Mouse (Mus musculus) small intestine, adult 2 months (tissue): ENCODE results near the gene Ccdc155. TPM values are rescaled to one million over a fixed set of nuclear protein-coding genes. Genes with fewer than 3 reads are reported as not detected.
"Not testable (repeated sequence)": the region's sequence is repeated elsewhere in the genome, so short reads cannot be mapped to it uniquely, and the experiment has no call there.

ENCODE experiments used
- H3K27ac ChIP-seq: fragments of 200-500 bp; 2 replicates; pipeline ENCODE4 v1.5.1; 2012; ENCODE audit warnings: low read depth, low read length, control low read depth, inconsistent platforms; ENCODE audit not compliant: insufficient read depth
- H3K27me3 ChIP-seq: fragments of 200-500 bp; 2 replicates; pipeline ENCODE4 v1.6.1; 2012; ENCODE audit warnings: mild to moderate bottlenecking, moderate library complexity, low read length, inconsistent platforms; ENCODE audit not compliant: control insufficient read depth, insufficient read depth
- H3K36me3 ChIP-seq: fragments of 200-500 bp; 2 replicates; pipeline ENCODE4 v1.6.1; 2012; ENCODE audit warnings: mild to moderate bottlenecking, low read length, control low read depth, inconsistent platforms; ENCODE audit not compliant: control insufficient read depth, insufficient read depth
- H3K4me1 ChIP-seq: fragments of 200-500 bp; 2 replicates; pipeline ENCODE4 v1.6.1; 2012; ENCODE audit warnings: low read length, inconsistent platforms, mixed read lengths; ENCODE audit not compliant: control insufficient read depth, insufficient read depth, insufficient read length
- H3K4me3 ChIP-seq: fragments of 200-500 bp; 2 replicates; pipeline ENCODE4 v1.5.1; 2012; ENCODE audit warnings: low read depth, mild to moderate bottlenecking, control low read depth, inconsistent platforms, low read length, moderate library complexity
- CTCF ChIP-seq: fragments of 200-500 bp; IDR thresholded peaks from 2 replicates; pipeline ENCODE4 v1.5.1; 2012; ENCODE audit warnings: low read depth, mild to moderate bottlenecking, control low read depth, inconsistent platforms, low read length, moderate library complexity, mixed read lengths; ENCODE audit not compliant: insufficient replicate concordance, insufficient read length; ENCODE audit errors: extremely low read depth
- POLR2A ChIP-seq: fragments of 200-500 bp; IDR thresholded peaks from 2 replicates; pipeline ENCODE4 v1.6.1; 2012; ENCODE audit warnings: low read depth, mild to moderate bottlenecking, control low read depth, inconsistent platforms, low read length, moderate library complexity
- WGBS: fragments of 180-500 bp; shearing (Covaris S2); methylation state at CpG from one replicate; pipeline ENCODE4 v1.1.7; 2018; 5-methylcytosine and 5-hydroxymethylcytosine counted together
- polyA plus RNA-seq: library from polyadenylated mRNA; depleted of rRNA; stranded (reverse); fragments of >200 nt; gene quantifications from 2 replicates; pipeline ENCODE4 v1.2.3, GENCODE M21; 2012

The Ccdc155 gene
- polyA plus RNA-seq, 1 experiment, result not detected

DNA sequence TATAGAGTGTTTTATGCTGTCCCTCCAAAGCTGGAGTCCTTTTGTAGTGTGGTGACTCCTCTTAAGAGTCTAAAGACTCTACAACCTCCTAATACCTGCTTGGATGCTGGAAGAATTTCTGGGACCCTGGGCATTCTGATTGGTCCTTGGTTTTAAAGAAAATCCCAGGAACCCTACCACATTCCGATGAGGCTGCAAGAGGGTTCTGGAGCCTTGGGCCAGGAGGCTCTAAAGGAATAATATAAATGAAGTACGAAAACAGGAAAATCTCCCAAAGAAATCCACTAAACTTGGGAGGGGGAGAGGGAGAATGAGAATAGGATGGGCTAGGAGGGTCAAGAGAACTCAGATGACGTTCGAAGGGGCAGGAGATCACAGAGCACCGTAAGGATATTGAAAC is 51.1 kb downstream of the Ccdc155 start:
- Histone ChIP-seq H3K27ac (peak overlapping the region; percentile 93), H3K36me3 (no peaks in the 10 kb centered on the region), H3K4me1 (peaks cover 7% of the 10 kb centered on the region), H3K4me3 (peak overlapping the region; percentile 71), H3K27me3 (no peaks in the 10 kb centered on the region)
- 2% methylated on average over 5 of the region's 5 CpGs for WGBS
- TF ChIP-seq POLR2A (no peak), CTCF (no peak)

DNA sequence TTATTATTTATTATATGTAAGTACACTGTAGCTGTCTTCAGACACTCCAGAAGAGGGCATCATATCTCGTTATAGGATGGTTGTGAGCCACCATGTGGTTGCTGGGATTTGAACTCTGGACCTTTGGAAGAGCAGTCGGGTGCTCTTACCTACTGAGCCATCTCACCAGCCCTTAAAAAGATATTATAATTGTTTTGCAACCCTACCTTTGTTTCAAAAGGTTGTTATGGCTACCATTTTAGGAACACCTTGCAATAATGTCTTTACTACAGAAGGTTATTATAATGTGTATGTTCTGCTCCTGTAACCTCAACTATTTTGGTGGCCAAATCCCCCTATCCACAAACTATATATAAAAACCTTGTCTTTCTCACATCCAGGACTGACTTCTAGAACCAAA is 51.6 kb downstream of the Ccdc155 start:
- not testable (repeated sequence) for H3K27me3 ChIP-seq, H3K4me3 ChIP-seq

DNA sequence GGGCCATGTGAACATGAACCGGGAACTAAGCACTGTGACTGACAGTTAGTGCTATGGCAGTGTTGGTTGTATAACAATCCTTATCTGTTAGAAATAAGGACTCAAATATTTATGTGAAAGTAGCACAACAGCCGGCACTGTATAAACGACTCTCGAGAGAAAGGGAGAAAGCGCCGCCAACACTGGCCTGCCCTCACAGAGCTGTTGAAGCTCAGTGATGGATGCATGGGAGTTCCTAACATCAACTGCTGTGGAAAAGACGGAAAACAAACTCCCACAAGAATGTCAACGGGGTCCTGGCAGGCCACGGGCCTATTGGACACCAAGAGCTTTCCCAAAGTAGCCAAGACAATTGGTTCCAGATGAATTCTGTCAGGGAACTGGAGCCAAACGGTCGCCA is 53.4 kb downstream of the Ccdc155 start:
- H3K4me1 ChIP-seq, result peaks cover 7% of the 10 kb centered on the region
- TF ChIP-seq CTCF (no peak), POLR2A (no peak)
- no peaks in the 10 kb centered on the region for H3K27me3 ChIP-seq
- WGBS, result 67% methylated on average over 11 of the region's 11 CpGs
- peak overlapping the region; percentile 41; the same call in 1 of the 2 replicates for H3K27ac ChIP-seq
- H3K4me3 ChIP-seq, result no peak overlapping the region
- peaks cover 18% of the 10 kb centered on the region for H3K36me3 ChIP-seq

More for the DNA sequence above, 51.6 kb downstream of the Ccdc155 start:
- not testable (repeated sequence) for H3K36me3 ChIP-seq, H3K27ac ChIP-seq, H3K4me1 ChIP-seq
- WGBS, result 52% methylated on average over 2 of the region's 2 CpGs

DNA sequence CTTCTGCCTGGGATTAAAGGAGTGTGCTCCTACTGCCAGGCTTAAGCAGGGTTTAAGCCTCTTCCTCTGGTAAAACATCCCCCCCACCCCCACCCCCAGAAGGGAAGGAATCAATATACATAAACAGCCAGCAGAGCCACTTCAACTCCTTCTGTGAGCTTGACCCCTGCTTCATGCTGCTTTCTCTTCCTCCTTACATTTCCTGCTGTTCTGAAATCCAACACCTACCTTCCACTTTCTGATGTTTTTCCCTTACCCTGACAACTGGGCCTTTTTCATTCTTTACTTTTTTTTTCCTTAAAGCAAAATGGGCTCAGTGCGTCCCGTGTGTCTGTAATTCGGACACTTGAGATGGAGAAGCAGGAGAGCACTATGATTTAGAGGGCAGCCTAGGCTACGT is 54.4 kb downstream of the Ccdc155 start:
- 74% methylated on average over 4 of the region's 4 CpGs for WGBS
- Histone ChIP-seq H3K27me3 (no peaks in the 10 kb centered on the region), H3K4me1 (peaks cover 7% of the 10 kb centered on the region), H3K4me3 (no peak overlapping the region), H3K36me3 (peaks cover 27% of the 10 kb centered on the region), H3K27ac (peak overlapping the region; percentile 41)
- TF ChIP-seq CTCF (no peak), POLR2A (no peak)

DNA sequence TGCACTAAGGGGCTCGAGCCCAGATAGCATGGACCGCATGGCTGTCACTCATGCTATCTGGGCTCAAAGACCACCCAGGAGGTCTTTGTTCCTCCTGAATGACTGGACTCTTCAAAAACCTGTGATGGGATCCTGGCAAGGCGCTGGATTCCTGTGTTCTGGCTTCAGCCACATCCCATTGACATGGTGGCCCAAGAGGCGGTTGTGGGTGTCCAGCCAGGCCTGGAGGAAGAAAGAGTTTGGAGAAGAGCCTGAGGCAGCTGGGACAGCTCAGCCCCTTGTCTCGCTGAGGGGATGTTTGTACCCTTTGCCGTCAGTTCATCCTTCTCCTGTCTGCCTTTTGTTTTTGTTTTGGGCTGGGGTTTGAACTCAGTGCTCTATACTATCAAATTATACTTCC is 55.1 kb downstream of the Ccdc155 start:
- WGBS, result 81% methylated on average over 6 of the region's 6 CpGs
- no peaks in the 10 kb centered on the region for H3K27me3 ChIP-seq
- H3K4me1 ChIP-seq, result peaks cover 3% of the 10 kb centered on the region; the same call in 1 of the 2 replicates
- peak overlapping the region; percentile 32 for H3K27ac ChIP-seq
- TF ChIP-seq CTCF, result no peak
- TF ChIP-seq POLR2A, result no peak
- H3K36me3 ChIP-seq, result peaks cover 35% of the 10 kb centered on the region
- H3K4me3 ChIP-seq, result no peak overlapping the region

DNA sequence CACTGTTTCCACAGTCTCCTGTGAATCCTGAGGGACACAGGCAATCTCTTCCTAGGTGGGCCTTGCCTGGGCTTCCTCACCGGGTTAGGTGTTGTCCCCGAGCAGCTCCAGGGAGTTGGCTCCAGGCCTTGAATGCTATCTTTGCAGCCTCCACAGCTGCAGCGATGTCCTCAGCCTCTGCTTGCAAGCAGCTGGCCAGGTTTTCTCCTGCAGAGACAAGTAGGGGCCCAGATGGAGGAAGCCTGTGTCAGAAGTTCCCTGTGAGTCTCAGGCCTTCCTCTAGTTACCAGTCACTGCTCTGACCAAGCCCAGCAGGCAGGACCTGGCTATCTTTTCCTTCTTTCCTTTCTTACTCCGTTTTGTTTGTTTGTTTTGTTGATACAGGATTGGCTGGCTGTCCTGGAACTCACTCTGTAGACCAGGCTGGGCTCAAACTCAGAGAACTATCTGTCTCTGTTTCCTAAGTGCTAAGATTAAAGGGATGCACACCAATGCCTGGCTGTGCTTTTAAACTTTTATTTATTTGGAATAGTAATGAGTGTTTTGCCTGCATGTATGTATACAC is 56.1 kb downstream of the Ccdc155 start:
- no peak overlapping the region for H3K4me3 ChIP-seq
- H3K27ac ChIP-seq, result 0 out of 2 replicates have a peak overlapping the region, but pooled peaks have one; percentile 28
- peaks cover 43% of the 10 kb centered on the region for H3K36me3 ChIP-seq
- WGBS, result 59% methylated on average over 4 of the region's 4 CpGs
- TF ChIP-seq CTCF (no peak), POLR2A (no peak)
- peaks cover 3% of the 10 kb centered on the region; the same call in 1 of the 2 replicates for H3K4me1 ChIP-seq
- H3K27me3 ChIP-seq, result no peaks in the 10 kb centered on the region

DNA sequence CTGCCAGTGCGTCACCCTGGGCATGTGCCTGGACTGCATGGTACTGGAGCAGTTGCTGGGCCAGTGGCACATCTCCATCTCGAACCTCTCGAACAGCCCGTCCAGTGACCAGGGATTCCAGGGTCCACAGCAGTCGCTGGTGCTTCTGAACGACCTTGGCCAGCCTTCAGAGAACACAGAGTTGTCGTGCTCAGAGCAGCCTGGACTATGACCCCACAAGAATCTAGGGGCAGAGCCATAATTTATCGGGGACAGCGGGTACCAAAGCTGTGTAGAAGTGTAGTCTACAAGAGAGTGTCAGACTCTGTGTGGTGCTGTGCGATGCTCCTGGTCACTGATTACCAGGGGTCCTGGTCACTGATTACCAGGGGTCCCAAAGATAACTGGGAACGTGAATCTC is 56.8 kb downstream of the Ccdc155 start:
- peaks cover 50% of the 10 kb centered on the region for H3K36me3 ChIP-seq
- TF ChIP-seq POLR2A, result no peak
- TF ChIP-seq CTCF, result no peak
- no peak overlapping the region for H3K27ac ChIP-seq
- H3K27me3 ChIP-seq, result no peaks in the 10 kb centered on the region
- WGBS, result 76% methylated on average over 11 of the region's 11 CpGs
- no peak overlapping the region for H3K4me3 ChIP-seq
- peaks cover 3% of the 10 kb centered on the region; the same call in 1 of the 2 replicates for H3K4me1 ChIP-seq

DNA sequence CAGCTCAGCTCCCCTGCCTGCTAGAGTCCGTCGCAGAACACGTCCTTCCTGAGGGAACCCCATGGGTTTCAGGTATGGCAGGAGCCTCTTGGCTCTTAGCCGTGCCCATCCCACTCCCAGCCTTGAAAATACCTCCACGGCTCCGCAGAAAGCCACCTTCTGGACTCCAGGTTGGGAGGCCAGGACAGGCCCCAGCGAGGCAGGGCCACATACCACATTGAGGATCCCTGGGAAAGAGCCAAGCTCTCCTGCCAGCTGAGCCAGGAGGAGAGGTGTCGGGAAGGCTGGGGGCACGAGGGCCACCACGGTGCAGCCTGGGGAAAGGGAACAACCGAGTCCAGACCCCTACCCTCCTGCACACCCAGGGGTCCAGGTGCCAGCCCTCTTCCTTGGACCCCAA is 57.4 kb downstream of the Ccdc155 start:
- Histone ChIP-seq H3K4me3 (no peak overlapping the region), H3K27me3 (no peaks in the 10 kb centered on the region), H3K36me3 (peaks cover 53% of the 10 kb centered on the region), H3K4me1 (peaks cover 3% of the 10 kb centered on the region; the same call in 1 of the 2 replicates), H3K27ac (no peak overlapping the region)
- 95% methylated on average over 11 of the region's 11 CpGs for WGBS
- no peak for TF ChIP-seq POLR2A
- no peak for TF ChIP-seq CTCF
